Mouse (Mus musculus): ENCODE measurements around the gene Abcd3. TPM values are rescaled to one million over a fixed set of nuclear protein-coding genes. Genes with fewer than 3 reads are reported as not detected.
A peak's percentile ranks its signal among the peaks of the same experiment; 100 is the strongest.

Abcd3 gene
- 10 to 100 TPM; 31.1 to 37.0 TPM for total RNA-seq (2021)
- long read RNA-seq, experiment 1, transcript Abcd3-201 (23 exons, 3,489 nt): major isoform, 16 of 40 reads
- long read RNA-seq, experiment 1, partial matches to known transcripts: 3 of 40 reads
- long read RNA-seq, experiment 1, other reads (novel, unspliced or antisense): 21 of 40 reads
- long read RNA-seq, experiment 2, transcript Abcd3-201 (23 exons, 3,489 nt): major isoform, 25 of 65 reads
- long read RNA-seq, experiment 2, partial matches to known transcripts: 0 of 65 reads
- long read RNA-seq, experiment 2, other reads (novel, unspliced or antisense): 39 of 65 reads

- DNase-seq: peak; percentile 87
- intact Hi-C loops (cut with DNase I; ENCODE audit: low total_unique reads): no loop called here
Observed at GRCm38 (mm10) chr3:121814877-121815548, at the start of gene Abcd3. Abcd3 (minus strand) TSS chr3:121815302.

DNA sequence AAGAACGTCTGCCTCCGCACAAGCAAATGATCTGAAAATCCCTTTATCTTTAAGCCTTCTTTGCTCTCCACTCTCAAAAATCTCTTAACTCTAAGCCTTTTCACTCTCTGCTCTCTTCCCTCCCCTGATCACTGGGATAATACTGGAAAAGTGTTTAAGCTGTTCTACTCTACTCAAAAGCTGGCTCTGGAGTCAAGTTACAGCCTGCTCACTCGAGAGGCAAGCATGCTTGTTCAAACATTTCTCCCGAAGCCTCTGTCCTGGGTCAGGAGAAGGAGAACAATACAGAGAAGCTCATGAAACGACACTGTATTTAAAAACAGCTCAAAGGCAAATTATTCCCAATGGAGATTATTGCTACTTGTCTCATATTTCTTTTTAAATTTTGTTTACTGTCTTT is 44.0 kb upstream of the Abcd3 start:
- no peak for DNase-seq
- intact Hi-C loops (cut with DNase I; ENCODE audit: low total_unique reads): no loop called here

DNA sequence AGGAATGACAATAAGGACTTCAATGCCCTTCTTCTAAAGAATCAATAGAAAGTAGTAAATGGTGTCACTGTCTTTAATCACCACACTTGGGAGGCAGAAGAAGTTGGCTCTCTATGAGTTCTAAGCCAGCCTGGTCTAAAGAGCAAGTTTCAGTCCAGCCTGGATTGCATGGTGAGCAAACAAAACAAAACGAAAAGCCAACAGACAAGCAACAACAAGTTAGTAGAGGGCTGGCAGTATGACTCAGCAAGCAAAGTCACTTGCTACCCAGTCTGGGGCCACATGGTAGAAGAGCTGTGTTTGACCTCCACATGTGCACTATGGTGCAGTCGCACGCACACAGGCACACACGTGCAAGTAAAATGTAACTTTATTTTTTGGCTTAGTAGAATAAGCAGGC is 41.0 kb upstream of the Abcd3 start:
- no peak for DNase-seq
- intact Hi-C loops (cut with DNase I; ENCODE audit: low total_unique reads): no loop called here

DNA sequence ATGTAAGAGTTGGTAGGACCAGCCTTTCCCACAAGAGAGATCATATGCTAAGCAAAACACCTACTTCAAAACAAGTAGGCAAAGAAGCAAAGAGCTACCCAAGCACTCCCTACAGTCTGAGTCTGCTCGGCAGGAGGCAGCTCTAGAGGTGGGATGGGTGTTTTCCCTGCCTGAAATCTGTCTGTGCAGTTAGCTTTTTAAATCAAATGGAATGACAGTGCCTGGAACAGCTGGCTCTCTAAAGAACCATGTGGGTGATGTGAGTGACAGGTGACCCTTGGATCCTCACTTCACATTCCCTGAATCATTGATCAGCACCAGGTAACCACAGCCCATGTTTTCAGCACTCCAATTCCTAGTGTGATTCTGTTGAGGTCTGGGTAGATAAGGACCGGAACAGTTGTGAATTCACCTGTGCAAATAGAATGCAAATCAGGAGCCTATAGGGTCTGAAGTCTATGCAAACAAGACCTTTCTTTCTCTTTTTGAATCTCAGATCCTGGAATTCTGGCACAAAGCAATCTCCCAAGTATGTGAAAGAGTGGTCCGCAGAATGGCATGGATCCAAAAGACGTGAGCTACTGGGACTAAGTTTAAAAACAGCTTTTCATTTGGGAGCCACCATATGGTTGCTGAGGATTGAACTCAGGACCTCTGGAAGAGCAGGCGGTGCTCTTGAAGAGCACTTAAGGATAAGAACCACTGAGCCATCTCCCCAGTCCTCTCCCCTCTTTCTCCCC is 38.8 kb upstream of the Abcd3 start:
- no peak for DNase-seq
- intact Hi-C loops (cut with DNase I; ENCODE audit: low total_unique reads): no loop called here

DNA sequence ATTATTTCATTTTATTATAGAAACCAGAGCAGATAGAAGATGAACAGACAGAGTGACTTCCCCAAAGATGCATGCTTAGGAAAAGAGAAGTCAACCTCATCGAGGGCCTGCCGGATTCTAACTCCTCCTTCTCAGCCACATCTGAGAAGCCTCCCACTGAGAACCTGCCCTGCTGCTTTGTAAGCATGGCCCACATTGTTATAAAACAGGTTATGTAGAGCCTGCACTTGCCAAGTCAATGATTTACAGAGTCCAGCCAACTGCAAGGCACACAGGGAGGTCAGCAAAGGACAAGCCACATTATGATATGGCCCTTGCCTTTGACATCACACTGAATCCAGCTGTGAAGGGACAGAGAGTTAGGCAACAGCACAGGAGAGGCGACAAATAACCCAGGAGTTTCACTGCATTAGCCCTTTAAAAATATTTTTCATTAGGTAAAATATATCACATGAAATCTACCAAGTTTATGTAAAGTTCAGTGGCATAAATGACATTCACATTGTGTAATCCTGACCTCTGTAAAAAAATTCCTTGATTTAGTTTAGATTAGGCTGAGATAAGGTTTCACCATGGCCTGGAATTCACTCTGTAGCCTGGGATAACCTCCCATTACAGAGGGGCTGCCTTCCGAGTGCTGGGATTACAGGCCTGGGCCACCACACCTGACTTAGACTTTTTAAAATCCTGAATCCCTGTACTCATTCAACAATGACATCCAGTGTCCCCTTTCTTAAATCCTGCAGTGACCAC is 37.1 kb upstream of the Abcd3 start:
- no peak for DNase-seq
- intact Hi-C loops (cut with DNase I; ENCODE audit: low total_unique reads): no loop called here

DNA sequence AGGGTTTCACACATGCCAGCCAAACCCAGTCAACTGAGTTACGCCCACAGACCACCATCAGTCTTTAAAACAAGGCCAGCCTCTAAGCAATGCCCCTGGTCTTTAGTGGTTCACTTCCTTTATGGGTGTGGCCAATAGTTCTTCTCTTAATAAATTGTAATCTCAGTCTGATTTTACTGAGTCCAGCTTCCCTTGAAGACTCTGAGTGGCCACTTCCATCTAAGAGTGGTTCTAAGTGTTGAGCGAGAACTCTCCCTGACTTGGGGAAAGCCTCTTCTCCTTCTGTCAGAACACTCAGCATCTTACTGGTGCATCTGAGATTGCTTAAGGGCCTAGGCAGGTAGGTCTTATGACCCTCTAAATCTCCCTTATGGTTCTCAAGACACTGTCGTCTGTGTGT is 35.9 kb upstream of the Abcd3 start:
- intact Hi-C loops (cut with DNase I; ENCODE audit: low total_unique reads): no loop called here
- DNase-seq: no peak

GRCm38 (mm10) chr3:121850381-121850780 is 35.3 kb upstream of the Abcd3 start:
- intact Hi-C loops (cut with DNase I; ENCODE audit: low total_unique reads): no loop called here
- no peak for DNase-seq

DNA sequence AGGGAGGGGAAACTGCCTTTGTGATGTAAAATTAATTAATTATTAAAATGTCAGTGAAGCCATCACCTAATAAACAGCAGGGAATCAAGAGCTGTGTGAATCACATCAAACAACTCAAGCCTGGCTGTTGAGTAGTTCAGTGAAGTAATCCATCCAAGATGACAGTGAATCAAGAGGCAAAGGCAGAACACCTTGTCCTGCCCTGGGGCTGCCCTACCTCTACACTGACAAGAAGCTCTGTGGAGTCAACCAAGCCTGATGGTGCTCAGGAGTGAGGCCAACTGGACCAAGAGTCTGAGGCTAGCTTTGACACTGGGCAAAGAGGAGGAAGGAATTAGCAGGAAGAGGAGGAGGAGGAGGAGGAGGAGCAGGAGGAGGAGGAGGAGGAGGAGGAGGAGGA is 32.2 kb upstream of the Abcd3 start:
- intact Hi-C loops (cut with DNase I; ENCODE audit: low total_unique reads): no loop called here
- no peak for DNase-seq

GRCm38 (mm10) chr3:121844658-121845057 is 29.6 kb upstream of the Abcd3 start:
- intact Hi-C loops (cut with DNase I; ENCODE audit: low total_unique reads): no loop called here
- DNase-seq: no peak

- no peak for DNase-seq
- intact Hi-C loops (cut with DNase I; ENCODE audit: low total_unique reads): no loop called here
Observed at GRCm38 (mm10) chr3:121844013-121844412, 28.9 kb upstream of the Abcd3 start.

DNA sequence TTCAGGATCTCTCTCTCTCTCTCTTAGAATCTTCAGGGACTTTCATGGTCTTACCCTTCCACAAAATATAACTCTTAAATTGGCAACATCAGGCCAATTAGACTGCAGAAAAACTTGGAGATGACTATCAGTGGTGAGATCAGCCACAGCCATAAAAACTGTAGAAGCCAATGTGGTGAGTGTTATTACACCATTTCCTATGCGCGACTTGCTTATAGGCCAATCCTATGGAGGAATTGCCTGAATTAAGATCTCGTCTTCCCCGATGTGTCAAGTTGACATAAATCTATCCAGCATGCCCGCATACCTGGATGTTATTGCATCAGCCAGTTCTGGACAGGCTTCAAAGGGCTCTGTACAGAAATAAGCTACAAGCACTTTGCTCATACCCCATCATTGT is 28.2 kb upstream of the Abcd3 start:
- intact Hi-C loops (cut with DNase I; ENCODE audit: low total_unique reads): no loop called here

DNA sequence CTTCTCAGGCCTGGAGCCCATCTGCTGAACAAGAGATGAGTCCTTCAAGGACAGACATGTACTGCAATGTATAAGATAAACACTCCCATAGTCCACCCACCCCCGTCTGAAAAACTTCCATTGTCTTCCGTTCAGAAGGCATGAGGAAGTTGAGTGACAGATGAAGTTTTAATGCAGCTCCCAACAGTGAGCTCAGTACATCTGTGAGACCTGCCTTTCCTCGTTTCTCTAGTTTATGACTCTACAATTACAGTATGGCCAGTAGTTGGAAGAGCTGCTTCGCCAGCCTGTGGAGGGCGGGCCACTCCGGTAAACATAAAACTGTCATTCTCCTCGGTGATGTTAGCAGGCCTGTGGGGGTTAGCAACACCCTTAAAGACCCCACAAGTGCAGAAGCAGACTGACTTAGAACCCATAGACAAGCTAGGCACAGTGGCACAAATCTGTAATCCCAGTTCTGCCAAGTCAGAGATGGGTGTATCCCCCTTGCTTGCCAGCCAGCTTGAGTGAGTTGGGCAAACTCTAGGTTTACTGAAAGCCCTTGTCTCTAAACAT is 27.3 kb upstream of the Abcd3 start:
- intact Hi-C loops (cut with DNase I; ENCODE audit: low total_unique reads): no loop called here
- no peak for DNase-seq

More for the DNA sequence above, 28.2 kb upstream of the Abcd3 start:
- DNase-seq: no peak

DNA sequence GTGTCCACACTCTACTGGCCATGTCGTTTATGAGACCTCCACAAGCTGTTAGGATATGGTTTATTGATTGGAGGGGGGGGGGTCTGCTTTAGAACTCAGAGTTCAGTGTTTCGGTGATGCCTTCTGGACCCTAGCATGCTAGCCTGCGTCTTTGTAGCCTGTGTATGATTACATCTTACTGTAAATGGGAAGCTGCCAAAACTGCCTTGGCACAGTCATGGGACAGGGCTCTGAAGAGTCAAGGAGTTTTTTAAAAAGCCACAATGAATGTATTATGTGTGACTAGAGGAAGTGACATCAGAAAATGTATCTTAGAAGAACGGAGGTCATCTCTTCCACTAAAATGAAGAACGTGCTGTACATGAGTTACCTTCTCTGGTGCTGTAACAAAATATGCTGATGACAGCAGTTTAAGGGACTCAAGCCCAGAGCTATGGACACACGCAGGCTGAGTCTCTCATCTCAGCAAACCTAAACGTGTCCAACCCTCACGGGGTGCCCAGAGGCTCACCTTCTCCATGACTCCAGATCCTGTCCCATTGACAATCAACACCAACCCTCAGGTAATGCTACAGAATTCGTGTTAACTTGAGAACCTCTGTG is 26.4 kb upstream of the Abcd3 start:
- intact Hi-C loops (cut with DNase I; ENCODE audit: low total_unique reads): no loop called here
- no peak for DNase-seq

- intact Hi-C loops (cut with DNase I; ENCODE audit: low total_unique reads): no loop called here
- DNase-seq: no peak
Observed at GRCm38 (mm10) chr3:121840351-121840750, 25.2 kb upstream of the Abcd3 start.

DNA sequence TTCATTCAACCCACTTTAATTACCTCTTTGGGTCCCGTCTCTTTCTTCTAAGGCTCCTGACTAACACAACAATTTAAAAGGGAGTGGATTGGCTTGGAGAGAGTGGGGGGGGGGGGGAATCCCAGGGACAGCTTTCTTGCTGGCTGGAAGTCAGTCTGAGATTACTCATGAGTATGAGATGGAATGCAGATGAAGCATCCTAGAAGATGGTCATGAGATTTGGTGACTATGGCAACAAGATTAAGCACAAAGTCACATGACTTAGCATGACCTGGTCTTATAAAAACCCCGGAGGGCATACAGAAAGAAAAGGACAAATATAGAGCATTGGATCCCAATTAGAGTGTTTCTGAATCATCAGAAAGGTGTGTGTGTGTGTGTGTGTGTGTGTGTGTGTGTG is 19.6 kb upstream of the Abcd3 start:
- intact Hi-C loops (cut with DNase I; ENCODE audit: low total_unique reads): no loop called here
- DNase-seq: no peak

GRCm38 (mm10) chr3:121834250-121834649 is 19.1 kb upstream of the Abcd3 start:
- intact Hi-C loops (cut with DNase I; ENCODE audit: low total_unique reads): no loop called here
- no peak for DNase-seq

GRCm38 (mm10) chr3:121825092-121825491 is 10.0 kb upstream of the Abcd3 start:
- intact Hi-C loops (cut with DNase I; ENCODE audit: low total_unique reads): no loop called here
- DNase-seq: no peak

GRCm38 (mm10) chr3:121824319-121824718 is 9.2 kb upstream of the Abcd3 start:
- intact Hi-C loops (cut with DNase I; ENCODE audit: low total_unique reads): no loop called here
- no peak for DNase-seq

DNA sequence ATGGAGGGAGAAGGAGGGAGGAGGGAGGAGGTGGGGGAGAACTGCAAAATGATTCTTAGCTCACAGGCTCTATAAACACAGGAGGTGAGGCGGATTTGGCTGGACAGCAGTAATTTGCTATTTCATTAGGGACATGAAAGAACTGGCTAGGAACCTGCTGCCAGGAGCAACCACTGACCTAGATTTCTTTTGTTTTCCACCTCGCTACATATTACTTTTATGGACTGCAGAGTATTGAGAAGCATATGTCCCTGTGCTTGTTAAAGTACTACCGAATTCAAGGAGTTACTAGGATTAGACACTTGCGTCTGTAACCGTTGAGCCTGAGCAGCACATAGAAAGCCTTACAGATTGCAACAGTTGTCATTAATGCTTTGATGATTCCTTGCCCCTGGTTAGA is 7.5 kb upstream of the Abcd3 start:
- intact Hi-C loops (cut with DNase I; ENCODE audit: low total_unique reads): no loop called here
- no peak for DNase-seq

Measured in gastrocnemius, postnatal 14 days (tissue).